Mouse (Mus musculus): ENCODE measurements around the gene Gnas. TPM values are rescaled to one million over a fixed set of nuclear protein-coding genes. Genes with fewer than 3 reads are reported as not detected.

Gene Gnas
- polyA plus RNA-seq, 1 experiment: 515 TPM

GRCm38 (mm10) chr2:174340229-174340892 lies 56.2 kb downstream of the Gnas start:
- Histone ChIP-seq H3K27me3 (ENCODE audit: control insufficient read depth, insufficient read depth, low read length) (no peaks in the 10 kb centered on the region), H3K4me1 (ENCODE audit: control insufficient read depth, insufficient read depth, insufficient read length) (peaks cover 32% of the 10 kb centered on the region), H3K36me3 (ENCODE audit: control insufficient read depth, insufficient read depth, low read length) (peaks cover 13% of the 10 kb centered on the region), H3K27ac (ENCODE audit: insufficient read depth, low read length) (0 out of 2 replicates have a peak overlapping the region, but pooled peaks have one; percentile 18), H3K4me3 (ENCODE audit: extremely low read depth, insufficient read depth, insufficient read length) (no peak overlapping the region)
- no peak for DNase-seq (ENCODE audit: low read depth in 1 of 2, low spot score in 2 of 2)
- no peak for TF ChIP-seq POLR2A (IDR thresholded peaks at IDR 0.05; ENCODE audit: low read depth, low read length)
- TF ChIP-seq CTCF (IDR thresholded peaks at IDR 0.05; ENCODE audit: extremely low read depth, insufficient read depth, insufficient read length, insufficient replicate concordance): no peak
- WGBS: 94% methylated on average over 3 of the region's 3 CpGs

GRCm38 (mm10) chr2:174340893-174341580 lies 56.9 kb downstream of the Gnas start:
- 83% methylated on average over 4 of the region's 4 CpGs for WGBS
- Histone ChIP-seq H3K27ac (ENCODE audit: insufficient read depth, low read length) (no peak overlapping the region), H3K4me3 (ENCODE audit: extremely low read depth, insufficient read depth, insufficient read length) (no peak overlapping the region), H3K36me3 (ENCODE audit: control insufficient read depth, insufficient read depth, low read length) (peaks cover 20% of the 10 kb centered on the region), H3K4me1 (ENCODE audit: control insufficient read depth, insufficient read depth, insufficient read length) (peaks cover 32% of the 10 kb centered on the region), H3K27me3 (ENCODE audit: control insufficient read depth, insufficient read depth, low read length) (no peaks in the 10 kb centered on the region)
- DNase-seq (ENCODE audit: low read depth in 1 of 2, low spot score in 2 of 2): no peak
- TF ChIP-seq POLR2A (IDR thresholded peaks at IDR 0.05; ENCODE audit: low read depth, low read length) (no peak), CTCF (IDR thresholded peaks at IDR 0.05; ENCODE audit: extremely low read depth, insufficient read depth, insufficient read length, insufficient replicate concordance) (no peak)

DNA sequence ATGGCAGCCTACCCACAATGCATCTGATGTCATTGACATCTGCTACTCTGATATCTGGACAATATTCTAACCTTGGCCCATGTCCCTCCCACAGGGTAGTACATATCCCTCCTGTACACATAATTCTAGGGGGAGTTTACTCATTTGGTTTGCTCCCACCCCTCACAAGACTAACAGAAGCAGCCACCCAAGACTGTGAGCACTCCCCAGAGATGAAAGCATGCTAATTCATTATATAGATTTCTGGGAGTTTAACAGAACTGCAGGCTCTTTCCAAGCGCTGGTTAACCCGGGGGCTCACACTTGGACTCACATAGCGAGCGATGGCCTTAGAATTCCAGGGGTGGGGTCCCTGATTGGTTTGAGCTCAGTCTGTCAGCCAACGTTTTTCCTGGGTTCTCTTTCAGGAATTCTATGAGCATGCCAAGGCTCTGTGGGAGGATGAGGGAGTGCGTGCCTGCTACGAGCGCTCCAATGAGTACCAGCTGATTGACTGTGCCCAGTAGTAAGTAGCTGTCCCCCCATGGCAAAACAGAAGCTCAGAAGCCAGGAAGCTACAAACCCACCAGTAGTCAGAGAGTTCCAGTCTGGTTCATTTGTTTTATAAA lies 58.8 kb downstream of the Gnas start:
- H3K27ac ChIP-seq (ENCODE audit: insufficient read depth, low read length): no peak overlapping the region; the same call in 1 of the 2 replicates
- TF ChIP-seq POLR2A (IDR thresholded peaks at IDR 0.05; ENCODE audit: low read depth, low read length) (no peak), CTCF (IDR thresholded peaks at IDR 0.05; ENCODE audit: extremely low read depth, insufficient read depth, insufficient read length, insufficient replicate concordance) (no peak)

DNA sequence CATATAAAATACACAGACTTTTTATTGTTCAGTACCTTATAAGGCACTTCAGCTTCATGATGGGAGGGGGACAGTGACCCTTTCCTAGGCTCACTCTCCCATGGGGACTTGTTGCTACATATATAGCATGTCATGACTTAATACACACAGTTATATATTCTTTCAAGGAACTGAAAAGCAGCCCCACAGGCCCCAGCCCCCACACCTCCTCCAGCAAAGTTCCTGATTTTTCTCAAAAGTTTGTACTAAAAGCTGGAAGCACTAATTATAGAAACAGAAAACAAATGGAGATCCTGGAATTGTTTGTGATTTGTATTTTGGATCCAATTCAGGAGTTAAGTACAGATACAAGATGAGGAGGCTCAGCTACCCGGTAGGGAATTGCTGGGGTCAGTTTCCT lies 59.4 kb downstream of the Gnas start:
- Histone ChIP-seq H3K4me1 (ENCODE audit: control insufficient read depth, insufficient read depth, insufficient read length) (peaks cover 29% of the 10 kb centered on the region), H3K36me3 (ENCODE audit: control insufficient read depth, insufficient read depth, low read length) (peaks cover 26% of the 10 kb centered on the region), H3K4me3 (ENCODE audit: extremely low read depth, insufficient read depth, insufficient read length) (no peak overlapping the region), H3K27me3 (ENCODE audit: control insufficient read depth, insufficient read depth, low read length) (no peaks in the 10 kb centered on the region), H3K27ac (ENCODE audit: insufficient read depth, low read length) (peak overlapping the region; percentile 58)
- no peak for TF ChIP-seq POLR2A (IDR thresholded peaks at IDR 0.05; ENCODE audit: low read depth, low read length)
- TF ChIP-seq CTCF (IDR thresholded peaks at IDR 0.05; ENCODE audit: extremely low read depth, insufficient read depth, insufficient read length, insufficient replicate concordance): no peak
- DNase-seq (ENCODE audit: low read depth in 1 of 2, low spot score in 2 of 2): no peak
- WGBS: 17% methylated on average over 1 of the region's 1 CpGs

More for the DNA sequence above, 58.8 kb downstream of the Gnas start:
- peaks cover 29% of the 10 kb centered on the region for H3K4me1 ChIP-seq (ENCODE audit: control insufficient read depth, insufficient read depth, insufficient read length)
- DNase-seq (ENCODE audit: low read depth in 1 of 2, low spot score in 2 of 2): no peak
- H3K4me3 ChIP-seq (ENCODE audit: extremely low read depth, insufficient read depth, insufficient read length): no peak overlapping the region
- H3K36me3 ChIP-seq (ENCODE audit: control insufficient read depth, insufficient read depth, low read length): peaks cover 26% of the 10 kb centered on the region
- no peaks in the 10 kb centered on the region for H3K27me3 ChIP-seq (ENCODE audit: control insufficient read depth, insufficient read depth, low read length)
- WGBS: 86% methylated on average over 8 of the region's 8 CpGs

DNA sequence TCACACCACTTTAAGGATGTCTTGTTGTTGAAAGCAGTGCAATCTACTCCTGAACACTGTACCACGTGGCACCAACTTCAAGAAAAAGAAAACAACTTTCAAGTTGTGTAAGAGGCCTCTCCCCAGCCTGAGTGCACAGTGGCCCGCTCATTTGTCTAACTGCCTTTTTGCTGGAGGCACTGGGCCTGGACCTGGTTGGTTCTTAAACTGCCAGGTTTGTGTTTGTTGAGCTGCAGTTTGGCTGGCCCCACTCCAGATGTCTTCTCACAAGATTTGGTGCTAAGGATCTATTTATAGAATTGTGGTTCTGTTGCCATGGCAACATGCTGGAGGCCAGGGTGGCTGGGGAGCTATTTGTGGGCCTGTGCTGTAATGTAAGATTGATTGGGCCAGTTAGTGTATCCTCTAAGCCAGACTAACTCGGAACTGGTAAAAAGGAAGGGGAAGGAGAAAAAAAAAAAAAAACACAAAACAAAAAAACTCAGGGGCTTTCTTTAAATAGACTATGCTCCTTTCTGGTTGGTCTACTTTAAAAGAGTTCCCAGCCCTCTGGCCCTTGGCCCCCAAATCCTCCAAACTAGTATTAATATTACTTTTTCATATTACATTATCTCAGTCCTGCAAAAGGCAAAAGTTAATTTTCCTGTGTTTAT lies 60.0 kb downstream of the Gnas start:
- Histone ChIP-seq H3K4me3 (ENCODE audit: extremely low read depth, insufficient read depth, insufficient read length) (no peak overlapping the region), H3K36me3 (ENCODE audit: control insufficient read depth, insufficient read depth, low read length) (peaks cover 26% of the 10 kb centered on the region), H3K27me3 (ENCODE audit: control insufficient read depth, insufficient read depth, low read length) (no peaks in the 10 kb centered on the region), H3K27ac (ENCODE audit: insufficient read depth, low read length) (peak overlapping the region; percentile 58), H3K4me1 (ENCODE audit: control insufficient read depth, insufficient read depth, insufficient read length) (peaks cover 26% of the 10 kb centered on the region)
- no peak for TF ChIP-seq CTCF (IDR thresholded peaks at IDR 0.05; ENCODE audit: extremely low read depth, insufficient read depth, insufficient read length, insufficient replicate concordance)
- no peak for TF ChIP-seq POLR2A (IDR thresholded peaks at IDR 0.05; ENCODE audit: low read depth, low read length)
- WGBS: 2% methylated on average over 3 of the region's 3 CpGs
- peak; percentile 49 to 80 for DNase-seq (ENCODE audit: low read depth in 1 of 2, low spot score in 2 of 2)

DNA sequence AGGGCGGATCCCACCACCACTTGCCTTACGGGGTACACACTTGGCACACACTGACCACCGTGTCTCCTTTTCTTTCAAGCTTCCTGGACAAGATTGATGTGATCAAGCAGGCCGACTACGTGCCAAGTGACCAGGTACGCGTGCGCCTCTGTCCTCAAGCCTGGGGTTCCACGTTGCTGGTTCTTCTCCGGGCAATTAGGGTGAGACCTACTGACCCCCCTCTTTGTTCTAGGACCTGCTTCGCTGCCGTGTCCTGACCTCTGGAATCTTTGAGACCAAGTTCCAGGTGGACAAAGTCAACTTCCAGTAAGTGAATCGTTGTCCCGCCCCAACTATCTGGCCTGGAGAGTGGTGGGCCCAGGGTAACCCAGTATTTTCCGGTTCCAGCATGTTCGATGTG lies 60.9 kb downstream of the Gnas start:
- WGBS: 88% methylated on average over 16 of the region's 16 CpGs
- Histone ChIP-seq H3K4me3 (ENCODE audit: extremely low read depth, insufficient read depth, insufficient read length) (no peak overlapping the region), H3K36me3 (ENCODE audit: control insufficient read depth, insufficient read depth, low read length) (peaks cover 25% of the 10 kb centered on the region), H3K4me1 (ENCODE audit: control insufficient read depth, insufficient read depth, insufficient read length) (peaks cover 24% of the 10 kb centered on the region), H3K27ac (ENCODE audit: insufficient read depth, low read length) (peak overlapping the region; percentile 31), H3K27me3 (ENCODE audit: control insufficient read depth, insufficient read depth, low read length) (no peaks in the 10 kb centered on the region)
- TF ChIP-seq POLR2A (IDR thresholded peaks at IDR 0.05; ENCODE audit: low read depth, low read length) (no peak), CTCF (IDR thresholded peaks at IDR 0.05; ENCODE audit: extremely low read depth, insufficient read depth, insufficient read length, insufficient replicate concordance) (no peak)
- no peak for DNase-seq (ENCODE audit: low read depth in 1 of 2, low spot score in 2 of 2)
